10 mouse cellular contexts compared by ENCODE assay signal in the genomic region with DNA sequence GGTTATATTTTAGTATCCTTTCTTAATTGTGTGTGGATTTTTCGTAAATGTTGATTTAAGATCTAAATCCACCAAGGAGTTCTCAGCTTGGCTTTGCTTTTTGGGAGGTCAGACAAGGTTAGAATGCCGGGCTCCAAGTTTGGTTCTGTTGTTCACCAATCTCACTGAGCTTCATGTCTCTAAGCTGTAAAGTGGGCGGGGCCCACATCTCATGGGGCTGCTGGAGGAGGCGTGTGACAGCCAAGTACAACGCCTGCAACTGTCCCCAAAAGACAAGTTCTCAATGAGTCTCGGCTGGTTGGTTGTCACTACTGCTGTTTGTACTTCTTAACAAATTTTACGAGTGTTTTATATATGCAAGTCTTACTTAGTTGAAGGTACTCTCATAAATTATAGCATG.
"Had no signal": no experiment of that assay in that cellular context is flagged by ENCODE, and none has a peak within 500 bp of the region (broad histone marks: within the 10 kb centered on the region; RNA-seq: fewer than 3 reads in every experiment).

No protein-coding gene starts in this region.

- H3K4me2 ChIP-seq: limb, embryonic 12.5 days; liver, embryonic 13.5 days; lung, embryonic 15.5 days; midbrain, embryonic 13.5 days had no signal

- H3K27ac ChIP-seq: layer of hippocampus, adult 2 months; limb, embryonic 12.5 days; liver, embryonic 13.5 days; lung, embryonic 15.5 days; midbrain, embryonic 13.5 days had no signal

- H3K4me3 ChIP-seq: layer of hippocampus, adult 2 months; limb, embryonic 12.5 days; liver, embryonic 13.5 days; lung, embryonic 15.5 days; midbrain, embryonic 13.5 days had no signal

- DNase-seq: liver; liver, embryonic 13.5 days; liver, postnatal 0 days; lung, postnatal 14 days; right cerebral cortex, postnatal 14 days; thymus, postnatal 36 days had no signal

- H3K4me1 ChIP-seq: liver, embryonic 13.5 days had no signal

- H3K27me3 ChIP-seq: limb, embryonic 12.5 days; liver, embryonic 13.5 days; lung, embryonic 15.5 days; midbrain, embryonic 13.5 days had no signal

- H3K36me3 ChIP-seq: limb, embryonic 12.5 days; liver, embryonic 13.5 days; lung, embryonic 15.5 days; midbrain, embryonic 13.5 days had no signal

- H3K9me3 ChIP-seq: limb, embryonic 12.5 days; liver, embryonic 13.5 days; lung, embryonic 15.5 days; midbrain, embryonic 13.5 days had no signal

- ATAC-seq: liver, postnatal 0 days; midbrain, embryonic 13.5 days had no signal

- H3K9ac ChIP-seq: limb, embryonic 12.5 days; liver, embryonic 13.5 days; liver, postnatal 0 days; lung, embryonic 15.5 days; midbrain, embryonic 13.5 days had no signal
